Mouse (Mus musculus) embryo, embryonic 10 days (tissue): ENCODE results near the gene Calcoco1.
A peak's percentile ranks its signal among the peaks of the same experiment; 100 is the strongest.

Experiments used
- DNase-seq: peaks from one replicate; pipeline ENCODE4 v3.0.0-alpha.2; 2015; ENCODE audit warnings: low spot score

Calcoco1 gene

DNA sequence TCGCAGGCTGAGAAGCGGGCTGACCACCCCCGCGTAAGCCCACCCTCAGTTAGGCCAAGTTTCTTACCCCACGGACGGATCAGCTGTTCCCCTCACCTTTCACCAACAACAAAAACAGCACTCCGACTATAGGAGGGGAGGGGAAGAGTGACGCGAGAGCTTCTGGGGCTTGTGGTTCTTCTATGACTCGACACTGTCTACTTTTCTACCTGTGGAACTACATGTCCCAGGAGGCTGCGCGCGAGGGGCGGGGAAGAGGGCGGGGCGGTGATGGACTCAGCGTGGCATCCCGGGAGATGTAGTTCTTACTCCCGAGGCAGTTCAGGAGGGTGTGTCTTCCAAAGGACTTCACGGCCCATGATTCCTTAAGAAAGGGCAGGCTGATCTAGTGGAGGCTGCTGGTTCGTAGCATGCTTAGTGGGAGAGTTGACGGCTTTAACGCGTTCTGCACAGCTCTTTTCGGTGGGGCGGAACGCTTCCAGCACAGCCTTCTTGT, at the start of gene Calcoco1:
Gene Calcoco1, minus strand, starts transcription at position 199 of the 496 bp plus-strand sequence.
- peak; percentile 95 for DNase-seq

DNA sequence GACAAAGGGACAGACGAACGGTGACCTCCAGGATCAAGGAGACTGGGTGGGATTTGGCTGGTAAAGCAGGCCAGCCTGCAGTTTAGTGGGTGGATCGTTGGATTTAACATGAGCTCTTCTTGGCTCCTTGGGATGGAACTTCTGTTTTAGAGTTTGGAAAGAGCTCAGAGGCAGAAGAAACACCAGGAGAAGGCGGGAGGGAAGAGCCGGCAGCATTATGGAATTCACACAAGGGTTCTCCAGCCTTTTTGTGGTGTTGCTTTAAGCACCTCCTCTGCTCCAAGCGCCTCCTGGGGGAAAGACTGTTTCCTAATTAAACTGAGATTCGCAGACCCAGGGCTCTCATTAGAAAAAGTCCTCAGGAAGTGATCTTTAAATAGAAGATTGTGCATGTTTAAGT, 48.9 kb upstream of the Calcoco1 start:
- no peak for DNase-seq

DNA sequence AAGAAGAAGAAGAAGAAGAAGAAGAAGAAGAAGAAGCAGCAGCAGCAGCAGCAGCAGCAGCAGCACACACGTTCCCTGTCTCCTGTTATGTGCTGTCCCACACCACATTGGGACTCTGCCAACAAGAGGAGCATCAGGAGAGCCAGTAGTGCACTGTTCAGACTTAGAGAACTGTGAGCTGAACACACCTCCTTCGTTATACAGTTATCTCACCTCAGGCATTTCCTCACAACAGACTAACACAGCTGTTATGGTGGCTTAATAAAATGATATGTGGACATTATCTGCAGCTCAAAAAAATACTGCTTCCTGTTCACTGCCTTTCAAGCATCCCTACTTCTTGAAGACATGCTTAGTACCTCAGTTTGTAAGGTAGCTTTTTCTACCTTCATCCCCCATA, 43.2 kb upstream of the Calcoco1 start:
- no peak for DNase-seq

DNA sequence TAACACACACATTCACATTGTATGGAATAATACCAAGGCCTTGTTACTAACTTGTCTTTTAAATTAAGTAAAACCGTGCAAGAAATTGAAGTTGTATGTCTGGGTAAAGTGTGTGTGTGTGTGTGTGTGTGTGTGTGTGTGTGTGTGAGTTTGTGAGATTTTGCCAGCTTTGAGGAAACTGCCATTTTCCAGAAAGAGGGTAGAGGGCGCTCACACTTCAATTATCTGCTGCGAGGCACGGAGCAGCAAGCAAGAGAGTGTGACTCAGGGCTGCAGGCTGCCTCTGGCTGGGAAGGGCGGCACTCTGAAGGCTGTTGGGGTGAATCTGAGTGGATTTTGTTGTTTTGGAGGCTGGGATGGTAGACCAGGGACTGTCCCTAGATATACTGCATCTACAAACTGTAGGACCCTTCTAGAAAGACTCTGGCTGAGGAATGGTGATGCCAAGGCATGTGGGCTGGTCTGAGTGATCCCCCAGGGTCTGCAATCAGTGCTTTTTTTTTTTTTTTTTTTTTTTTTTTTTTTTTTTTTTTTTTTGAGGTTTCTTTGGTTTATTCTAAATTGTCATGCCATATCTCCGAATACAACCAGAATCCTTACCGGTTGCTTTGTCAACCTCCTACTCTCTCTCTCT, 39.9 kb upstream of the Calcoco1 start:
- peak; percentile 81 for DNase-seq

DNA sequence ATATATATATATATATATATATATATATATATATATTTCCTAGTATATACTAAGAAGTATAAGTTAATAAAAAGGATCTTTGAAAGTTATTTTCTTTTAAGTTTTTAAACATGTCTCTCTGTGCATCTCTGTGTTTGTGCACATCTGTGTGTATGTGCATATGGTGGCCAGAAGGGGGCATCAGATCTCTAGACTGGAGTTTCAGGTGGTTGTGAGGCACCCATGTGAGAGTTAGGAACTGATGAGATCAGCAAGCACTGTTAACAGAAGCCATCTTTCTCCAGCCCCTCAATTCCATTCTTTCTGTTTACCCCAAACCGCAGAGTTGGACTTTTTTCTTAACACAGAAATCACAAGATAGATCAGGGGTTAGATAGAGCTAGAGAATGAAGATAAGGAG, 35.7 kb upstream of the Calcoco1 start:
- DNase-seq = no peak

DNA sequence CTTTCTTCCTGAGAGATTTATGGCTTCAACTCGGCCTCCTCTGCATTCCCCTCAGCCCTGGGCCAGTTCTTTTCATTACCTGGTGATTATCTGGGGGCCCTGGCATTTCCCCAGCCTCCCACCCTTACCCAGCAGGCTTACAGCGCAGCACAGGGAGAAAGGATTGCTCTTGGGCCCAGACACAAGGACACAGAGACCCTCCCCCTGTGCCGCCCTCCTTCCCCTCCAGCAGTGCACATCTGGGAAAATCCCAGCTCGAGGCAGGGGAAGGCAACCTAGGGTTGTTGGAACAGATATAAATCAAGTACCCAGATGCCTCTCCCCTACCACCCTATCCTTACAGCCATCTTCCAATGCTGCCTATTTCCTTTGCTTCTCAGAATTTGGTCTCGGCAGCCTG, 33.1 kb upstream of the Calcoco1 start:
- DNase-seq = no peak

DNA sequence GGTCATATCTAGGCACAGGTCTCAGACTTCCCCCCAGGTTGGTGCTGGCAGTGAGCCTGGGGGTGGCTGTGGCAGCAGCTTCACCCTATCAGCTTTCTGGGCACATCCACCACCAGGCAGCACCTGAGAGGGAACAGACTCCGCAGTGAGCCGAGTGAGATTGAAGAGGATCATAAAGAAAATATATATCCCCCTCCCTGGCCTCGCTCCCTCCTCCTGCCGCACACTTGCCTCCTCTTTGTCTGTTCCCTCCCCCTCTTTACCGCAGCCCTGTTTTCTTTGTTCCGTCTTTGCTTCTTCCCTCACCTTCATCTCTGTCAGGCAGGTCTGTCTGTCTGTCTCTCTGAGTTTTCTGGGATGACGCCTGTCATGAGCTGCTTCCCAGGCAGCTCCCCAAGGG, 32.4 kb upstream of the Calcoco1 start:
- no peak for DNase-seq

DNA sequence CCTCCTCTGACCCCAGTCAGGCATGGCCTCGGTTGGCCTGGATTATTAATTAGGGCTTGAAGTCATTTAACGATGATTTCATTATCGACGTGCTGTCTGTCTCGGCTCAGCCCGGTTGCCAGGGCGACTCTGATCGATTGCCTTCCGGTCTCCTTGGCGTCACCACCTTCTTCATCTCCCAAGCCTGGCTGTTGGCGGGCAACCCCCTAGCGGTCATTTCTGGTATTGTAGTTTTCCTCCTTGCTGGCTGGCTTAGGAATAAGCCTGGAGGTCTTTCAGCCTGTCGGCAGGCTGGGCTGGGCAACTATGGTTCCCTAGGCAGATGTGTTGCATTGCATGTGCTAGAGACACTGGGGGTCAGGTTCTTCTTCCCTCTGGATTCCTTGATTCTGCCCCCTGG, 31.2 kb upstream of the Calcoco1 start:
- peak; percentile 82 for DNase-seq

DNA sequence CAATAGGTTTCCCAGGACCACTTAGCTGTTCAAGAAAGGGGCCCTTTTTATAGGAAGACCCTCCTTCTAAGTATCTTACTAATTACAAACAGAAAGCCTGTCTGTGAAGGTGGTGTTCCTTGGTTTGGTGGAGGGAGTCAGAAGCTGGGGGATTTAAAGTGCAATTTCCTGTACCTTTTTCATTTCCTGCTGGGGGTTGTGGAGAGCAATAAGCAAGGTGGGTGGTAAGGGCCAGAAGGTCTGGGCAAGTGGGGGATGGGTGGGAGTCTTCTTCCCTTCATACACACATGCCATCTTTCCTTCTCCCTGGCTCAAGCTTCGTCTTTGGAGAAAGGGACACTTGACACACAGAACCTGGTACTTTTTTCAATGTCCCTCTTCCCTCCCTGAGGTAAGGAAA, 30.2 kb upstream of the Calcoco1 start:
- no peak for DNase-seq

DNA sequence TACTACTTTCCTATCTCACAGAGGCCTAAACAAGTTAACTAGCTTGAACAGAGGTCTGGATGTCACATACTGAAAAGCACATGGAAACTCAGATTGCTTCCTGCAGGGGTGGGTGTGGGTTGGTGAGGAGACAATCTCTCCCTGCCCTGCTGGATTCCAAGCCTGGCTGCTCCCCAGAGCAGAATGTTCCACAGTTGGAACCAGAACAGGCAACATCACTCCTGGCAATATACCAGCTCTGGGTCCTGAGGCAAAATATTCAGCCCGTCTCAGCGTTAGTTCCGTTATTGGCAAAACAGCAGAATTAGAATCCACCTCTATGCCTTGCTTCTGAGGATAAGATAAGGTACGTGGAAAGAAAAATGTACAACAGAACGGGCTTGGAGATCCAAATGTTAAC, 28.3 kb upstream of the Calcoco1 start:
- DNase-seq = no peak

DNA sequence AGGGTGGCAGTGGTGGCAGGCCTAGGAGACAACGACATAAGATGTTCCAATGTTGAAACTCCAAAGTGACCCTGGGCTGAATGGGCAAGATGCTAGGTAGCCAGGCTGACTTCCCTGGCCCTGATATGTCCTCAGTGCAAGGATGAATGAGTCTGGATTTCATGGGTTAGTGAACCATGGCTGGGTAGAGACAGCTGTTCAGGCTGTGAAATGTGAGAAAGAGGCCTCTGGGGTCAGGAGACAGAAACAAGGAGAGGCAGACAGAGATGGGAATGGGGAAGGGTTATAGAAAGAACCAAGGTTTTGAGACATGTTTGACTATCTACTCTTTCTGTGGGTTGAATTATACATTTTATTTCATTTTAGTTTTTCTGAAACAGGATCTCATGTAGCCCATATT, 27.1 kb upstream of the Calcoco1 start:
- DNase-seq = peak; percentile 35

DNA sequence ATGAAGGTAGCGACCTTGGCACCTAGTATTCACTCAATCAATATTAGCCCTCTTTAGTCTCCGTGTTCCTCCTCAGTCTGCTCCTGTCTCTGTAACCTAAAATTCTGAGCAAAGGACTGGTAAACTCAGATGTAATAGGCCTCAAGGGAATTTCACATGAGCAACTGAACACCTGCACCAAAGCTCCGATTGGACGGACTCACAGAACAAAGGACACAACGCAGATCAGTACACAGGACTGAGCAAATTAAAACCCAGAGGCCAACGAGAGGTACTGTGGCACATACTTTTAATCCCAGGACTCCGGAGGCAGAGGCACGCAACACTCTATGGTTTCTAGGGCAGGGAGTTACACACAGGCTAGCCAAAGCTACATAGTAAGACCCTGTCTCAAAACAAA, 25.9 kb upstream of the Calcoco1 start:
- DNase-seq = no peak

DNA sequence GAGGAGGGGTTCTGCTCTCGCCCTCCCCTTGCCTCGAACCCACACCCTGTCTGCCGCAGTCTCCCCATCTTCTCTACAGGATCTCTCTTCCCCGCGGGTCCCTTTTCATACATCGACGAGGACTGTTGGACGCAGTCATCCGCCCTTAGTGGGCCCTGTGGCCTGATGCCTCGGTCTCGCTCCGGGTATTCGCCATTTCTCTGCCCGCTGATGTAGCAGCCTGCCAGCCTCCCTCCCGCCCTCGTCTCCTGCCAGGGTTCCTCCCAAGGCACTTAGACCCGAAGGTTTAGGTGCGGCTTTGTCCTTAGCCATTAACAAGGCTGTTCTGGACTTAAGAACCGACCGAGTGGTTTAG, 25.3 kb upstream of the Calcoco1 start:
- DNase-seq = no peak

DNA sequence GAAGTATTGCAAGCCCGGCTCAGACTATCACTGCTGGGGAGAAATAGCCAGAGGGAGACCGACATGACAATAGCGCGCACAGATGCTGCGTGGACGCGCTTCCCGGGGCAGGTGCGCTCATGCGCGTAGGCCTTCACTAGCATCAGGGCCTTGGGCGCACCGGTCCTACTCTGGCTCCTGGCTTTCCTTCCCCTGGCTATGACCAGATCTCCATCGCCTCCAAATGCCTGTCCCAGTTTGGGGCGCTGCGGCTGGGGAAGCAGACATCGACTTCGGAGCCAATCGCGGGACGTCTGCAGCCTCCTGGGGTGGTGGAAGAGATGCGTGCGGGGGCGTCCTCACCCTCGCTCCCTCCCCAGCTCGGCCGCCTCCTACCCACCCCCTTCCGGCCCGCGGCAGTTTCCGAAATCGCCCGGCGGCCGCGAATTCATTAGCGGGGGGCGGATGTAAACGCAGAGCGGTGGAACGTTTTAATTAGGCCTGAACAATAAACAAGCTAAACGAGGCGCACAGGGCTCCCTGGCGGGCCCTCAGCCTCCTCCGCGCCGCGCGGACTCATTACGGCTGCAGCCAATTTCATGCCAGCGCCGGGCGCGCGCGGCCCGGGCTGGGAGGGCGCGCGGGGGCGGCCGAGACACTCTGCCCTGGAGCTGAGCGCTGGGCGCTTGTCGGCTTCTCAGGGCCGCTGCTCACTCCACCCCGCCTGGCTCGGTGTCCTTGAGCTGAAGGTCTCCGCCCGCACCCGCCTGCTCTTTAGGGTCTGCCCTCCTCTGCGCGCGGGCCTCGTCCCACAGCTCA, 24.7 kb upstream of the Calcoco1 start:
- DNase-seq = peak; percentile 70

DNA sequence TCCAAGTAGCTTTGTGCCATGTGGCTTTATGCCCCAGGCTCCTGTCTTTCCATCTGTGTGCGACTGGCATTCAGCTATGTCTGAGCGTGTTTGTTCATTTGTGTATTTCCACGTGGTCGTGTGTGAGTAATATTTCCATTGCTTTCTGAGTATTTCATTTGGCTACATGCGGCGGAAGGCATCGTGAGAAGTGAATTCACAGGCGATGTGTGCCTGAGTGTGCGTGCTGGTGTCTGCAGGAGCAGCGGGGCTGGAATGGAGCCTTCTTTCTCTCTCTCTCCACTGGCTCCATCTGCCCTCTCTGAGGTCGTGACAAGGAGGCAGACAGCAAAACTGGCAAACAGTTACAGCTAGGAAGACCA, 24.1 kb upstream of the Calcoco1 start:
- no peak for DNase-seq

DNA sequence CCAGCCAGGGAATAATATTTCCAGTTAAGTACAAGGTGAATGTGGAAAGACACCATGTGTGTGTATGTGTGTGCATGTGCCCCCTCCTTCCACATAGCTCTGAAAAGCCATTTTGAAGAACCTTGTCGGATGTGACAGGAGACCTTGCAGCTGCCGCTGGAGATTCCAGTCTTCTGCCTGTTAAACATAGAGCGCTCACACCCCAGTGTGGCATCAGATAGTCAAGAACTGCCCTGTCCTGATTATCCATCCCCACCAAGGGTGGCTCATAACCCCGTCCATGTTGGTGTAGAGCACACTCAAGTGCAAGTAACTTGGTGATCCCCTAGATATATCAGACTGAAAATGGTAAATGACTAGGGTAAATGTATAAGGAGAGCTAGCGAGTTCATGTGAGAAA, 23.4 kb upstream of the Calcoco1 start:
- no peak for DNase-seq

DNA sequence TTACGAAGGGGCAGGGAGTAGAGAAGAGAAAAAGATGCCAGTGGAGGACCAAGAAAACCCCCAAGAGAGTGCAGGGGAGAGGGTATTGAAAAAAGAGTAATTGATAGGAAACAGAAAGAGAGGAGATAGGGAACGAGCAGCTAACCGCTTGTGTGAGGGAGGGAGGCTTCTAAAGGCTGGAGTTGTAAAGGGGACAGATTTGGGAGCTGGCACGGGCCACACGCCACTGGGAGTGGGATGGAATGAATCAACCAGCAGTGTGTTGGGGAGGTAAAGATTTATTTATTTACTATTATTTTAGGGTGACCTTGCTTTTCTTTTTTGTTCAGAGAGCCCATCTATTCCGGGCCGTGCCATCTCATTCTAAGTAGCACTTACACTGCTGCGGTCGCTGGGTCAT, 22.9 kb upstream of the Calcoco1 start:
- DNase-seq = no peak

DNA sequence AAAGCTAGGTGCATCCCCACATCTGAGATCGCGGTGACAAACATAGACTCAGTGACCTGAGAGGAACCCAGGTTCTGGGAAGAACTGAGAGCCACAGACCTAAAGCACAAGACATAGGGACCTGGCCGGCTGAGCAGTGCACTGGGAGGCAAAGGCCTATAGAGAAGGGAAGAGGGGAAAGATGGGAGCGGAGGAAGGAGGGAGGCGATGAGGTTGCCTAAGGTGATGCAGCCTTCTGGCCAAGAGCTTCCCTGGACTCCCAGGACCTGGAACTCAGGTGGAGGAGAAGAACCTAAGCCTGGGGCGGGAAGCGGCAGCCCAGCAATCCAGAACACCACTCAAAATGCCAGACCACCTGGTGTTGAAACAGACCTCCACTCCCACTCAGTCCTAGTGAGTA, 22.4 kb upstream of the Calcoco1 start:
- no peak for DNase-seq

DNA sequence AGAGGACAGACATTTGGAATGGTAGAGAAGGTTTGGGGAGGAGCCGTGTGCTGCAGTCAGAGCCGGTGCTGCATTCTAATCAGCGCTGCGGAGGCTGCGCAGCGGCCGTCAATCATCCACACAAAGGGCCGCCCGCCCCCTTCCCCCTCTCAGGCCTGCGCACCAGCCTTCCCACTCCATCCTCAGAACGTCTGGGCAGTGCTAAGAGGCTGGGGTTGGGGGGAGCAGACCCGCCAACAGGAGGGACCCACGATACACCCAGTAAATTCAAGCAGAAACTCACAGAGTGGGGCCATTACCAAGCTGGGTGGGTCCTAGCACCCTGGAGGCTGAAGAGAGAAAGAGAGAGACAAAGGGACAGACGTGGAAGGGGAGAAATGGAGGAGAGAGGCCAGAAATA, 22.0 kb upstream of the Calcoco1 start:
- DNase-seq = peak; percentile 67

DNA sequence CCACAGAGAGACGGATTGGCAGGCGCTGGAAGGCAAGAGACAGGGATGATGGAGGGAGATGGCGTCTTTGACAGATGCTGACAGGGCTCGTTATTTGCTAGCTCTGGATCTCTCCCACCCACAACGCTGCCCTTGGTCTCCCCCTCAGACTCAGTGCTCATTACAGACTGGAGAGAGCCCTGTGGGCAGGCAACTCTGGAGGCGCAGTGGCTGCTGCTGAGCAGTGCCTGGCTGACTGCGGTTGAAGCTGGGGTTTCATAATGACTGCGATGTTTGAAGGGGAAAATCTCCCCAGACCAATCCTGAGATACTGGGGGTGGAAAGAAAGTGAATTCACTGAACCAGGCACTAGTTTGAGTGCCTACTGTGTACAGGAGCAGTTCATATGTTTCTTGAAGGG, 21.2 kb upstream of the Calcoco1 start:
- DNase-seq = no peak

DNA sequence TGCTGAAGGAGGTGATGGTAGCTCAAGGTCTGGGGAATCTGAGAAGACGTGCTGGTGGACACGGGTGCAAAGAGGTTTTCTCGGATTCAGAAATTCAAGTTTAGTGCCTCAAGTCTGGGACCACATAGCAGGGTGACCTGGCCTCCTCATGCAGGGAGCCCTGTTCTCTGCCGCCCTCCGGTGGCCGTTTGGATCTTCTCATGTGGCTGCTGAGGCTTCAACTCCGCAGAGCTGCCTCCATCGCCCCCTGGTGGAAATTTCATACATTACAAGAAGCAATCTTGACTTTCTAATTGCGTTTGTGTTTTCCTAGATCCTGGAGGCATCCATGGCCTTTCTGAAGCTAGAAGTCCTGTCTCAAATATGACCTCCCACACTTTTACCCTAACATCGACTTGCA, 20.6 kb upstream of the Calcoco1 start:
- peak; percentile 96 for DNase-seq

DNA sequence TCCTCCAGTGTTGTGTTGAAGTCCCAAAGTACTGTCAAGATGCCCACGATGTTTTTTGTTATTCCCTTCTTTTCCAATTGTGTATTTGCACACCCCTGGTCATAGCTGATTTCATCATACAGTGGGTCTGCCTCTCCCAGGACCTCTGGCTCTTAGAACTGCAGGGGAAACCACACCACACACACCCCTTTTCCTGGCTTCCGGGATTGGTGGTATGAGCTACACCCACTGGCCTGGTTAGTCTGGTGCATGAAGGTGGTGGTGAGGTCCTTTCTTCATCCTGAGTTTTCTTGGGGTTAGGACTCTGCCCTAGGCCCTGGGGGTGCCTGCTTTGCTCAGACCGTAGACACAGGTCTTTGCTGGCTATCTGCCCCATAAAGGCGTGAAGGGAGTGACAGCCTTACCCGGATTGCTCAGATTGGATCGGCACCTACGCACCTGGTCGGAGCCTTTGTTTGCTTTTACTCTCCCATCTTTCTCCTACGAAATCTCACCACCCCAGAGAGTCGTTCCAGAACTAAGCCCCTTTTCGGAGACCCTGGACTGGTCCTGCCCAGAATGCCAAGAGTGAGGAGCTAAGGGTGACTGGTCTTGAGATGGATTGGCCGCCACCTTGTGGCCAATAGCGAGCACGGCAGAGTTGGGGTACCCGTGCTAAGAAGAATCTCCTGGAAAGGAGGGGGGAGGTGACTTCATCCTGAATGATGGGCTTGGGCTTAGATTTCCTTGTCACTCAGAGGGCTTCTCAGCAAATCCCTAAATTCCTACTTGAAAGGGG, 17.7 kb upstream of the Calcoco1 start:
- peak; percentile 92 for DNase-seq

DNA sequence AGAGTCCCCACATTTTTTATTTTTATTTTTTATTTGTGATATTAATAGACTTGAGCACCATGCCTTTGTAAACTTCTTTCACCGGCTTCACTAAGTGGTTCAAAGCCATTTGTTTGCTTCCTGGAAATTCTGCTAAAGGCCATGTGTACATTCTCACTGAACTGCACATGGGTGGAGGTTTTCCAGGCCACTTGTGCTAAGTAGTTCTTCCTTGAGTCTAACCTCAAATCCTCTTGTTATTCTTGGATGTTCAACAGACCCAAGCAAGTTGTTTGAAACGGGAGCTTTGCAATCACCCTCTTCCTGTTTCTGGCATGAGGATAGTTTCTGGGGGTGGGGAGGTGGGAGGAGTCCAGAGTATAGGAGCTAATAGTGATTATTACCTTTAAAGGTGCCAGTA, 16.5 kb upstream of the Calcoco1 start:
- no peak for DNase-seq
